Mouse (Mus musculus) forebrain, embryonic 14.5 days (tissue): ENCODE measurements at regions not wholly inside any gene's neighbourhood (a gene's known extent, or its start where the extent isn't known, plus 50 kb on each side); places are given as distances from the start of the nearest gene placed in this dataset.
A peak's percentile ranks its signal among the peaks of the same experiment; 100 is the strongest.

Source experiments
- ATAC-seq: fragments of 200-750 bp; cut with Nextera tagmentation; 2 replicates; pipeline ENCODE4 v1.8.0; 2017; ENCODE audit warnings: mild to moderate bottlenecking, moderate library complexity
- DNase-seq: peaks from one replicate; pipeline ENCODE4 v3.0.0-alpha.2; 2015; ENCODE audit warnings: low spot score
- H3K27ac ChIP-seq: fragments of 300-500 bp; sonication (generic); 2 replicates; pipeline ENCODE4 v1.5.1; 2014; ENCODE audit warnings: low read depth, mild to moderate bottlenecking, control low read depth, low read length, moderate library complexity
- H3K27me3 ChIP-seq: fragments of 300-500 bp; sonication (generic); replicated peaks from 2 replicates; pipeline ENCODE4 v1.6.1; 2014; ENCODE audit warnings: low read length, control low read depth, mixed read lengths; ENCODE audit not compliant: control insufficient read depth, insufficient read depth
- H3K36me3 ChIP-seq: fragments of 300-500 bp; sonication (generic); 2 replicates; pipeline ENCODE4 v1.6.1; 2014; ENCODE audit warnings: low read length, control low read depth; ENCODE audit not compliant: control insufficient read depth, insufficient read depth
- H3K4me1 ChIP-seq: fragments of 300-500 bp; sonication (generic); 2 replicates; pipeline ENCODE4 v1.6.1; 2014; ENCODE audit warnings: antibody characterized with exemption, low read length, control low read depth; ENCODE audit not compliant: control insufficient read depth, insufficient read depth
- H3K4me2 ChIP-seq: fragments of 300-500 bp; sonication (generic); 2 replicates; pipeline ENCODE4 v1.6.1; 2014; ENCODE audit warnings: mild to moderate bottlenecking, control low read depth, low read length
- H3K4me3 ChIP-seq: fragments of 300-500 bp; sonication (generic); 2 replicates; pipeline ENCODE4 v1.5.1; 2014; ENCODE audit warnings: low read depth, low read length, control low read depth
- H3K9ac ChIP-seq: fragments of 300-500 bp; sonication (generic); 2 replicates; pipeline ENCODE4 v1.6.1; 2014; ENCODE audit warnings: mild to moderate bottlenecking, low read length, control low read depth, moderate library complexity
- H3K9me3 ChIP-seq: fragments of 300-500 bp; sonication (generic); replicated peaks from 2 replicates; pipeline ENCODE4 v1.6.1; 2016; ENCODE audit warnings: low read length, control low read depth, mixed read lengths; ENCODE audit not compliant: control insufficient read depth
- WGBS: fragments of 180-500 bp; shearing (Covaris S2); extraction: QIAGEN DNeasy Blood & Tissue Kit; methylation state at CpG from one replicate; pipeline ENCODE4 v1.1.7; 2014; 5-methylcytosine and 5-hydroxymethylcytosine counted together

DNA sequence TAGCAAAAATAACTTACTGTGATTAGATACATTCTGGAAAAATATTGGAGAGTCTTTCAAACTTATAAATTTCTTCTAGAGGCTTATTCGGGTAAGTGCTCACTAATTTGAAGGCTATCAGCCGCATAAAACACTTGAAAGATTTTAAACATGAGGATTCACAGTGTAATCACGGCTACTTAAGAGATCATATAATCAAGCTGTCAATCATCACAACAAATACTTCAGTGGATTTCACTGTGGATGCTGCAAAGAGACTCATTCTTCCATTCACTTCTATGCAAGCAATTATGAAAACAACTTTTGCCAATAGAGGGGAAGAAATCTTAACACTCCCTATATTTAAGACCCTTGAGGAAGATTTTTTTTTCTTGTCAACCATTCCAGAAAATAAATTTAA lies 736.2 kb upstream of the Pabpc4l start:
- ATAC-seq (peak; percentile 40; the same call in 1 of the 2 replicates), DNase-seq (peak; percentile 54)

DNA sequence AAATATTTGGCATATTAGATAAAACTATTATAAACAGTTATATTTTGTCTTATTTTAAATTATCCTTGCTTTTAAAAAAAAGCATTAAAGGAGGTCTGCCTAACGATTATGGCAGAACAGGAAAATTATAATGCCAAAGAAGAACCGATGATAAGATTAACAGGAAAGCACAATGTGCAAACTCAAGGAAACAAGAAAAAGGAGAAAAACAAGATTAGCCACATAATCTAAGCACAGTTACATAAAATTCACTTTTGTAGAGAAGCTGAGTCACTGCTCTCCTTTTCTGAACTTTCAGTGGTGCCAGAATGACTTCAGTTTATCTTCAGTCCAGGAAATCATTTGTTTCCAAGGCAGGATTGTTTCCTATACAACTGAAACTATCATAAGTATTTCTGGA lies 734.7 kb upstream of the Pabpc4l start:
- ATAC-seq (no peak), DNase-seq (no peak)
- H3K27ac ChIP-seq: no peak overlapping the region
- no peak overlapping the region for H3K4me2 ChIP-seq
- no peaks in the 10 kb centered on the region for H3K9me3 ChIP-seq
- H3K27me3 ChIP-seq: no peaks in the 10 kb centered on the region
- no peak overlapping the region for H3K9ac ChIP-seq
- 87% methylated on average over 2 of the region's 2 CpGs for WGBS
- no peak overlapping the region for H3K4me3 ChIP-seq
- no peaks in the 10 kb centered on the region for H3K4me1 ChIP-seq
- no peaks in the 10 kb centered on the region for H3K36me3 ChIP-seq

More for the DNA sequence above, 736.2 kb upstream of the Pabpc4l start:
- Histone ChIP-seq H3K4me1 (no peaks in the 10 kb centered on the region), H3K9ac (no peak overlapping the region), H3K27ac (no peak overlapping the region), H3K27me3 (no peaks in the 10 kb centered on the region), H3K4me3 (no peak overlapping the region), H3K36me3 (no peaks in the 10 kb centered on the region), H3K4me2 (no peak overlapping the region), H3K9me3 (no peaks in the 10 kb centered on the region)
- 54% methylated on average over 3 of the region's 3 CpGs for WGBS

DNA sequence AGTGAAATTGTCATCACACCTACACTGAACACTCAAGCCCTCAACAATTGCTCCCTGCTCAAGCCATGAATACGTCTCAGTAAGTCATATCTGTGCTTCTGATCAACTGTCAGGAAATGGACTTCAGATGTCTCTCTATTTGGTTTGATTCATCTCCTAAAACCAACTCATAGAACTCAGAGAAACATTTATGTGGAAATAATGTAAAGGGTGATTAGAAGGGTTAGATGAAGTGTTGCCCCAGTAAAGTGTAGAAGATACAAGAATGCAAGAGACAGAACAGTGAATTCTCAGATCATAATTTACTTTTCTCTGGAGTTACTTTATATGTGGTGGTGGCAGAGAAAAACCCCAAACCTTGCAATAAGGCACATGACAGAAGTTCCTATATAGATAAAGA lies 732.4 kb upstream of the Pabpc4l start:
- Histone ChIP-seq H3K4me2 (no peak overlapping the region), H3K9ac (no peak overlapping the region), H3K9me3 (no peaks in the 10 kb centered on the region), H3K27ac (no peak overlapping the region), H3K4me1 (no peaks in the 10 kb centered on the region), H3K27me3 (no peaks in the 10 kb centered on the region), H3K4me3 (no peak overlapping the region), H3K36me3 (no peaks in the 10 kb centered on the region)
- DNase-seq: no peak
- ATAC-seq: no peak
- WGBS: 97% methylated on average over 1 of the region's 1 CpGs
